Mouse (Mus musculus): Measurements from ENCODE around the gene Klkb1. TPM values are rescaled to one million over a fixed set of nuclear protein-coding genes. Genes with fewer than 3 reads are reported as not detected.
"Not testable (repeated sequence)": the region's sequence is repeated elsewhere in the genome, so short reads cannot be mapped to it uniquely, and the experiment has no call there.

Klkb1 gene
- total RNA-seq (2015; ENCODE audit: low replicate concordance), result not detected in 2 replicates
- not detected in 2 replicates for total RNA-seq (2017; ENCODE audit: low replicate concordance)

- ATAC-seq (replicated peaks; ENCODE audit: low FRiP score, poor library complexity, severe bottlenecking), result no peak
Measured at GRCm38 (mm10) chr8:45294687-45295086, at the start of gene Klkb1. Gene Klkb1, minus strand, starts transcription at chr8:45294859.

GRCm38 (mm10) chr8:45344298-45344697, 49.6 kb upstream of the Klkb1 start:
- no peak for ATAC-seq (replicated peaks; ENCODE audit: low FRiP score, poor library complexity, severe bottlenecking)

- no peak for ATAC-seq (replicated peaks; ENCODE audit: low FRiP score, poor library complexity, severe bottlenecking)
Measured at GRCm38 (mm10) chr8:45341630-45342628, 47.3 kb upstream of the Klkb1 start.

GRCm38 (mm10) chr8:45333493-45333892, 38.8 kb upstream of the Klkb1 start:
- ATAC-seq (replicated peaks; ENCODE audit: low FRiP score, poor library complexity, severe bottlenecking), result no peak

GRCm38 (mm10) chr8:45332685-45333409, 38.2 kb upstream of the Klkb1 start, which contains the start of gene Cyp4v3:
Gene Cyp4v3, minus strand, starts transcription at chr8:45333216.
- ATAC-seq (replicated peaks; ENCODE audit: low FRiP score, poor library complexity, severe bottlenecking), result no peak

GRCm38 (mm10) chr8:45330856-45331255, 36.2 kb upstream of the Klkb1 start:
- no peak for ATAC-seq (replicated peaks; ENCODE audit: low FRiP score, poor library complexity, severe bottlenecking)

- ATAC-seq (replicated peaks; ENCODE audit: low FRiP score, poor library complexity, severe bottlenecking), result no peak
Measured at GRCm38 (mm10) chr8:45329206-45329980, 34.7 kb upstream of the Klkb1 start.

- not testable (repeated sequence) for ATAC-seq (replicated peaks; ENCODE audit: low FRiP score, poor library complexity, severe bottlenecking)
Measured at GRCm38 (mm10) chr8:45327076-45327475, 32.4 kb upstream of the Klkb1 start.

- ATAC-seq (replicated peaks; ENCODE audit: low FRiP score, poor library complexity, severe bottlenecking), result no peak
Measured at GRCm38 (mm10) chr8:45324151-45324550, 29.5 kb upstream of the Klkb1 start.

GRCm38 (mm10) chr8:45321365-45321764, 26.7 kb upstream of the Klkb1 start:
- ATAC-seq (replicated peaks; ENCODE audit: low FRiP score, poor library complexity, severe bottlenecking), result no peak

GRCm38 (mm10) chr8:45320930-45321329, 26.3 kb upstream of the Klkb1 start:
- ATAC-seq (replicated peaks; ENCODE audit: low FRiP score, poor library complexity, severe bottlenecking), result no peak

GRCm38 (mm10) chr8:45310967-45311366, 16.3 kb upstream of the Klkb1 start:
- no peak for ATAC-seq (replicated peaks; ENCODE audit: low FRiP score, poor library complexity, severe bottlenecking)

GRCm38 (mm10) chr8:45308366-45308765, 13.7 kb upstream of the Klkb1 start, which contains the start of gene Gm45753:
Gene Gm45753, minus strand, starts transcription at chr8:45308466.
- no peak for ATAC-seq (replicated peaks; ENCODE audit: low FRiP score, poor library complexity, severe bottlenecking)

- no peak for ATAC-seq (replicated peaks; ENCODE audit: low FRiP score, poor library complexity, severe bottlenecking)
Measured at GRCm38 (mm10) chr8:45305479-45305878, 10.8 kb upstream of the Klkb1 start.

- ATAC-seq (replicated peaks; ENCODE audit: low FRiP score, poor library complexity, severe bottlenecking), result no peak
Measured at GRCm38 (mm10) chr8:45304354-45304753, 9.7 kb upstream of the Klkb1 start.

- no peak for ATAC-seq (replicated peaks; ENCODE audit: low FRiP score, poor library complexity, severe bottlenecking)
Measured at GRCm38 (mm10) chr8:45302390-45302789, 7.7 kb upstream of the Klkb1 start.

- ATAC-seq (replicated peaks; ENCODE audit: low FRiP score, poor library complexity, severe bottlenecking), result no peak
Measured at GRCm38 (mm10) chr8:45295276-45295675, 617 bp upstream of the Klkb1 start.

- ATAC-seq (replicated peaks; ENCODE audit: low FRiP score, poor library complexity, severe bottlenecking), result no peak
Measured at GRCm38 (mm10) chr8:45291790-45292189, 2.9 kb downstream of the Klkb1 start.

- no peak for ATAC-seq (replicated peaks; ENCODE audit: low FRiP score, poor library complexity, severe bottlenecking)
Measured at GRCm38 (mm10) chr8:45281630-45282029, 13.0 kb downstream of the Klkb1 start.

- ATAC-seq (replicated peaks; ENCODE audit: low FRiP score, poor library complexity, severe bottlenecking), result no peak
Measured at GRCm38 (mm10) chr8:45277453-45277852, 17.2 kb downstream of the Klkb1 start.
